ENCODE assay signal across 9 mouse cellular contexts in genomic region chr15:93750953-93751352, GRCm38 (mm10).
DNase-seq lines count a peak whose midpoint lies in the region; ATAC-seq lines count a peak whose summit lies in the region.
"Had no signal": no experiment of that assay in that cellular context is flagged by ENCODE, and none has a peak within 500 bp of the region (broad histone marks: within the 10 kb centered on the region; RNA-seq: fewer than 3 reads in every experiment).

No protein-coding gene starts in this region.

- H3K4me3 ChIP-seq in liver, embryonic 16.5 days (ENCODE audit: low read depth, low read length), result no peak overlapping the region
- H3K4me3 ChIP-seq: embryonic facial prominence, embryonic 13.5 days had no signal

- no peaks in the 10 kb centered on the region for H3K4me1 ChIP-seq in liver, embryonic 16.5 days (ENCODE audit: control insufficient read depth, low read depth, low read length)

- H3K36me3 ChIP-seq in liver, embryonic 16.5 days (ENCODE audit: control insufficient read depth, insufficient read depth), result no peaks in the 10 kb centered on the region
- H3K36me3 ChIP-seq: embryonic facial prominence, embryonic 13.5 days had no signal

- ATAC-seq in liver, embryonic 16.5 days (ENCODE audit: low read depth), result peak; percentile 32; the same call in 1 of the 2 replicates

- no peaks in the 10 kb centered on the region for H3K9me3 ChIP-seq in liver, embryonic 16.5 days (replicated peaks; ENCODE audit: control insufficient read depth, low read length)
- H3K9me3 ChIP-seq: embryonic facial prominence, embryonic 13.5 days had no signal

- H3K27ac ChIP-seq in liver, embryonic 16.5 days (ENCODE audit: low read length), result no peak overlapping the region
- H3K27ac ChIP-seq: embryonic facial prominence, embryonic 13.5 days had no signal

- H3K27me3 ChIP-seq in liver, embryonic 16.5 days (ENCODE audit: control insufficient read depth, insufficient read depth, low read depth, low read length), result no peaks in the 10 kb centered on the region
- H3K27me3 ChIP-seq: embryonic facial prominence, embryonic 13.5 days had no signal

- no peak overlapping the region for H3K4me2 ChIP-seq in liver, embryonic 16.5 days (ENCODE audit: low read depth, low read length)
- H3K4me2 ChIP-seq: embryonic facial prominence, embryonic 13.5 days had no signal

- 5% methylated on average over 8 of the region's 8 CpGs for WGBS in liver, embryonic 16.5 days (ENCODE audit: insufficient replicate concordance)

- H3K9ac ChIP-seq in liver, embryonic 16.5 days (ENCODE audit: low read depth, low read length), result no peak overlapping the region
- H3K9ac ChIP-seq: embryonic facial prominence, embryonic 13.5 days had no signal

- DNase-seq in gastrocnemius, adult 18-20 months (ENCODE audit: low spot score), result peak; percentile 18
- DNase-seq in gastrocnemius, adult 8-10 months (ENCODE audit: low spot score in 2 of 2), result no peak
- DNase-seq in adrenal gland, postnatal 25 days, result peak; percentile 27
- DNase-seq in heart, adult 8-10 months (ENCODE audit: low spot score), result peak; percentile 48
- DNase-seq in kidney, postnatal 4 days, result peak; percentile 55 to 68
- DNase-seq in right cerebral cortex, postnatal 25 days, result peak; percentile 23
- no peak for DNase-seq in spleen, postnatal 14 days (ENCODE audit: low spot score in 2 of 2)

Comparison
In these comparisons a context has a peak if more than half of its experiments do, and no peak if none do; other contexts are left out.
1. DNase-seq: peak in gastrocnemius, adult 18-20 months (single experiment), adrenal gland, postnatal 25 days (single experiment), heart, adult 8-10 months (single experiment), kidney, postnatal 4 days (2 of 2) and right cerebral cortex, postnatal 25 days (single experiment); none in gastrocnemius, adult 8-10 months (0 of 2) and spleen, postnatal 14 days (0 of 2).